Mouse (Mus musculus) forebrain, embryonic 13.5 days (tissue): ENCODE measurements around the gene Polr1e. TPM values are rescaled to one million over a fixed set of nuclear protein-coding genes. Genes with fewer than 3 reads are reported as not detected.

Source experiments
- ATAC-seq: fragments of 200-750 bp; cut with Nextera tagmentation; 2 replicates; pipeline ENCODE4 v1.8.0; 2017
- H3K27ac ChIP-seq: fragments of 300-500 bp; sonication (generic); 2 replicates; pipeline ENCODE4 v1.5.1; 2015; ENCODE audit warnings: inconsistent platforms, mild to moderate bottlenecking, moderate library complexity
- H3K27me3 ChIP-seq: fragments of 300-500 bp; sonication (generic); 2 replicates; pipeline ENCODE4 v1.6.1; 2015; ENCODE audit warnings: mild to moderate bottlenecking, inconsistent platforms
- H3K36me3 ChIP-seq: fragments of 300-500 bp; sonication (generic); 2 replicates; pipeline ENCODE4 v1.6.1; 2015; ENCODE audit warnings: mild to moderate bottlenecking, inconsistent platforms; ENCODE audit not compliant: poor library complexity, severe bottlenecking
- H3K4me1 ChIP-seq: fragments of 300-500 bp; sonication (generic); 2 replicates; pipeline ENCODE4 v1.6.1; 2015; ENCODE audit warnings: inconsistent platforms
- H3K4me2 ChIP-seq: fragments of 300-500 bp; sonication (generic); 2 replicates; pipeline ENCODE4 v1.6.1; 2015; ENCODE audit warnings: inconsistent platforms, mild to moderate bottlenecking, moderate library complexity
- H3K4me3 ChIP-seq: fragments of 300-500 bp; sonication (generic); 2 replicates; pipeline ENCODE4 v1.5.1; 2015; ENCODE audit warnings: mild to moderate bottlenecking, inconsistent platforms
- H3K9ac ChIP-seq: fragments of 300-500 bp; sonication (generic); 2 replicates; pipeline ENCODE4 v1.6.1; 2015; ENCODE audit warnings: mild to moderate bottlenecking, inconsistent platforms
- H3K9me3 ChIP-seq: fragments of 300-500 bp; sonication (generic); replicated peaks from 2 replicates; pipeline ENCODE4 v1.6.1; 2016; ENCODE audit warnings: inconsistent platforms
- WGBS: fragments of 180-500 bp; shearing (Covaris S2); methylation state at CpG from one replicate; pipeline ENCODE4 v1.1.7; 2015; 5-methylcytosine and 5-hydroxymethylcytosine counted together
- polyA plus RNA-seq: library from polyadenylated mRNA; unstranded; fragments of >200 nt; fragmentation: Nextera tagmentation; extraction: Ambion mirVana; gene quantifications from 2 replicates; pipeline ENCODE4 v1.2.1, GENCODE M21; 2015

The Polr1e gene
- polyA plus RNA-seq, 1 experiment from 2014 or later = 37.2 TPM

GRCm38 (mm10) chr4:45011581-45012104, 6.7 kb upstream of the Polr1e start:
- Histone ChIP-seq H3K9ac (peak overlapping the region; percentile 93), H3K4me3 (peak overlapping the region; percentile 82), H3K36me3 (no peaks in the 10 kb centered on the region), H3K4me2 (peak overlapping the region; percentile 84), H3K27ac (peak overlapping the region; percentile 95), H3K4me1 (peaks cover 24% of the 10 kb centered on the region), H3K9me3 (no peaks in the 10 kb centered on the region), H3K27me3 (no peaks in the 10 kb centered on the region)
- ATAC-seq = peak; percentile 72
- WGBS = 0% methylated on average over 31 of the region's 31 CpGs

DNA sequence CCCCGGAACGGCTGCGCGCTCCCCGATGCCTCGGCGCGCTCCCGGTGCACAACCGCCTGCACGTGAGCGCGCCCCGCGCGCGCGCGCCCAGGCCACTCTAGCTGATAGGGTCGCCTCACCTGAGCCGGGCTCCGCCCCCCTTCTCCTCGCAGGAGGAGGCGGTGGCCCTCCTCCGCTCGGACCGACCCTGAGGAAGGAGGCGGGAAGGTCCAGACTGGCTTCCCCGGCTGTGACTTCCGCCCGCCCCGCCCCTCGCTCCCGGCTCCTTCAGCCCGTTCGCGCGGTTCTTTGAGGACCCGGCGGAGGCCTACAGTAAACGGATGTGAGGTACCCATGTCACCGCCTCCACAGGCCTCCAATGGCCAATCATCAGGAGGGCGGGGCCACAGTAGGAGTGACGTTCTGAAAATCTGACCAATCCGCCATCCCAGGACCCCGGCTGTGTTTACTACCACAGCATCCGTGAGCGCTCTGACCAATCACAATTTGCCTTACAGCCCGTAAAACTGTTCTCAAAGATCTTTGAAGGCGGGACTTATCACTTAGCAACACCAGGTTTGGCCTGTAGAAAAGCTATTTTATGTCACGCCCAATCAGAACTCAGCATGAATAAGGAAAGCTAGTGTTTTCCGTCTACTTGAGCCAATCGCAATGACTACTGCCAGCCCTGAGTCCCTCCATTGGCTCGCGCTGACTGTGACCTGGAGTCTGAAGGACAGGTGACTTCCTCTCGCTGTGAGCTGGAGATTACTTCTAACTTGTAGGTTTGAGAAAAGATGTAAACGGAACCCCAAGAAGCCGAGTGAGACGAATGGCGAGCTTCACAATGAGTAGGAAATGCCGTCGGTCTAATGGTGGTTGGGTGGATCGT, 6.0 kb upstream of the Polr1e start, which contains the start of gene Zbtb5:
Gene Zbtb5 (minus strand): TSS at position 308 of the 871 bp plus-strand sequence.
- Histone ChIP-seq H3K9ac (peak within 1 kb of the TSS; percentile 93), H3K4me3 (peak within 1 kb of the TSS; percentile 82), H3K9me3 (no peaks in the 10 kb centered on the region), H3K4me1 (peaks cover 24% of the 10 kb centered on the region), H3K36me3 (no peaks in the 10 kb centered on the region), H3K4me2 (peak within 1 kb of the TSS; percentile 84), H3K27ac (peak within 1 kb of the TSS; percentile 95), H3K27me3 (no peaks in the 10 kb centered on the region)
- ATAC-seq = peak; percentile 98
- WGBS = under 1% methylated on average over 56 of the region's 63 CpGs

DNA sequence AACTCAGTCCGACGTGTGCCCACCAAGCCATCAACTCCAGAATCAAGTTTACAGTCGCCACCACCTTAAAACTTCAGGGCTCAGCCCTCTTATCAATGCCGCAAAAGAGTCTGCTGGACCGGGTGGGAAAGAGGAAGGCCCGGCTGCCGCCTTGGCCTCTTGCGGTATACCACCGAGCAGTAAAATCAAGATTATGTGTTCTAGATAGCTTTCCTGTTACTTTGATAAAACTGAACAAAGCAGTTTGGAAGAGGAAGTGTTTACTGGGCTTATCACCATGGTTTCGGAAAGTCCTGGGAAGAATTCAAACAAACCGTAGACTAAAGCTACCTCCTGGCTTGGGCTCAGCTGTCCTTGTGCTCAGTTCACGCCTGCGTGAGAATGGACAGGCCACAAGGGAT, 5.4 kb upstream of the Polr1e start:
- 2% methylated on average over 13 of the region's 13 CpGs for WGBS
- H3K27me3 ChIP-seq = no peaks in the 10 kb centered on the region
- peak overlapping the region; percentile 76 for H3K9ac ChIP-seq
- H3K4me1 ChIP-seq = peaks cover 24% of the 10 kb centered on the region
- ATAC-seq = no peak
- peak overlapping the region; percentile 74; the same call in 1 of the 2 replicates for H3K27ac ChIP-seq
- peak overlapping the region; percentile 84 for H3K4me2 ChIP-seq
- H3K9me3 ChIP-seq = no peaks in the 10 kb centered on the region
- no peaks in the 10 kb centered on the region for H3K36me3 ChIP-seq
- H3K4me3 ChIP-seq = peak overlapping the region; percentile 66

DNA sequence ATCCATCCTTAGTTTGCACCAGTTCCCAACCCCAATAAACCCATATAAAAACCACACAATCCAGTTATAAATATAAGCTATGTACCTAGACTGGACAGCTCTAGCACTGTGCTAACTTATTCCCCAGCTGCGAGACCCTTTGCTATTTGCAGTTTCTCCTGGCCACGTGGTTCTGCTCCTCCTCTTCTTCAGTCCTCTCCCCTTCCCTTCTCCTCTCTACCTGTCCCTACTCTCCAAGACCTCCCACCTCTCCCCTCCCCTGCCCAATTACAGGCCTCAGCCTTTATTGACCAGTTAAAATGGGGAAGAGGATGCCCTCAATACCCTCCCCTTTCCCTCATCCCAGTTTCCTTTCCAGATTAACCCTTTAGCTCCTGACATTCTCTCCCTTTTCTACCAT, 4.8 kb upstream of the Polr1e start:
- Histone ChIP-seq H3K9me3 (no peaks in the 10 kb centered on the region), H3K4me3 (peak overlapping the region; percentile 66), H3K36me3 (no peaks in the 10 kb centered on the region), H3K27ac (no peak overlapping the region), H3K27me3 (no peaks in the 10 kb centered on the region), H3K4me1 (peaks cover 24% of the 10 kb centered on the region), H3K9ac (peak overlapping the region; percentile 76), H3K4me2 (peak overlapping the region; percentile 84)
- ATAC-seq = no peak
- WGBS = 4% methylated on average over 2 of the region's 2 CpGs

GRCm38 (mm10) chr4:45015615-45016014, 2.8 kb upstream of the Polr1e start:
- H3K27me3 ChIP-seq = no peaks in the 10 kb centered on the region
- H3K36me3 ChIP-seq = no peaks in the 10 kb centered on the region
- ATAC-seq = no peak
- no peak overlapping the region for H3K4me3 ChIP-seq
- no peak overlapping the region for H3K4me2 ChIP-seq
- peaks cover 29% of the 10 kb centered on the region for H3K4me1 ChIP-seq
- H3K27ac ChIP-seq = no peak overlapping the region
- 11% methylated on average over 3 of the region's 3 CpGs for WGBS
- H3K9ac ChIP-seq = 0 out of 2 replicates have a peak overlapping the region, but pooled peaks have one; percentile 34
- no peaks in the 10 kb centered on the region for H3K9me3 ChIP-seq

DNA sequence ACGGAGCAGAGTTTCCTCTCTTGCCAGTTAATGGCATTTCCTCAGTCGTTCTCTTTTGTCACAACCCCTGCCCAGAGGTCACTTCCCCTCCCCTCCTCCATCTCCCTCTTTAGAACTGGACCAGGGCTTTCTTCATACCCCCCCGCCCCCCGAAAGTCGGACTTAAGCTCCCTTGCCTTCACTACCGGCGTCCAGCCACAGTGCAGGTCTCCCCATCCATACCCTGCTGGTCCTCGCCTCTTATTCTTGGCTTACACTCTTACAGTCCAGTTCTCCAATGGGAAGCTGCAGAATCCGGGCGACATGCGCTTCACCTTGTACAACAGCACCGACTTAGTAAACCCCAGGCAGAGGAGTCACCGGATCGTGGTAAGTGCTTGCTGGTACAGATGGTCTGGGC, 626 bp downstream of the Polr1e start:
- H3K4me3 ChIP-seq = peak overlapping the region; percentile 79
- peaks cover 18% of the 10 kb centered on the region for H3K4me1 ChIP-seq
- no peak overlapping the region for H3K27ac ChIP-seq
- peaks cover 8% of the 10 kb centered on the region for H3K36me3 ChIP-seq
- peak overlapping the region; percentile 95 for H3K4me2 ChIP-seq
- ATAC-seq = peak; percentile 20
- 1% methylated on average over 14 of the region's 14 CpGs for WGBS
- H3K27me3 ChIP-seq = no peaks in the 10 kb centered on the region
- H3K9ac ChIP-seq = peak overlapping the region; percentile 76
- H3K9me3 ChIP-seq = no peaks in the 10 kb centered on the region

DNA sequence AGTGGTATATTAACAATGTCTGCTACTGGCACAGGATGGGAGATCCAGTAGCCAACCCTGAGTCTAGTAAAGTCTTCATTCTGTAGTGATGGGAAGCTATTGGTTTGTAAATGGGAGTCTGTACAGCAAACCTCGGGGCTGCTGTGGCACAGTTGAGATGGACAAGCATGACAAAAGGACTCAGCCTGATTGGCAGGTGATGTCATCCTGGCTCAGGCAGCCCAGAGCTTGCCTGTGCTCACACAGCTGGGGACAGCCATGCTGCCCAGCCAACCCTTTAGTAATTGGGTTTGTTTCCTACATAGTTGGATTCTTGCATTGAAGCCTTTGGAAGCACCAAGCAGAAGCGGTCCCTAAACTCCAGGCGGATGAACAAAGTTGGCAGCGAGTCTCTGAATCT, 8.1 kb downstream of the Polr1e start:
- no peaks in the 10 kb centered on the region for H3K9me3 ChIP-seq
- no peak overlapping the region for H3K27ac ChIP-seq
- no peaks in the 10 kb centered on the region for H3K4me1 ChIP-seq
- ATAC-seq = no peak
- no peak overlapping the region for H3K4me2 ChIP-seq
- peaks cover 72% of the 10 kb centered on the region for H3K36me3 ChIP-seq
- 83% methylated on average over 4 of the region's 4 CpGs for WGBS
- no peaks in the 10 kb centered on the region for H3K27me3 ChIP-seq
- H3K4me3 ChIP-seq = no peak overlapping the region
- no peak overlapping the region for H3K9ac ChIP-seq

DNA sequence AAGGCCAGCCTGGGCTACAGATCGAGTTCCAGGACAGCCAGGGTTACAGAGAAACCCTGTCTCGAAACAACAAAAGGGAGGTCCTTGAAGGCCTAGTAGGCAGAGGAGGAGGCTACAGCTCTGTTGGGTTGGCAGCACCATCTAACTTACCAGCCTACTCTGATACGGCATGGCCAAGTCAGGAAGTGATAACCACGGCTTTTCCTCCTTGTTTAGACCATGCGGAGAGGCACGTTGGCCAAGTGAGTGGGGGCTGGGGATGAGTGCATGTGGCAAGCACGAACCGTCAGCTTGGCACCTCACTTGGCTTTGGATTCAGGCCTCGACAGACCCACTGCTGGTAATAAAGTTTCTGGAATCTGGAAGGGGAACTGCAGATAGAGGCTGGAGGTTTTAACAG, 14.2 kb downstream of the Polr1e start:
- no peaks in the 10 kb centered on the region for H3K4me1 ChIP-seq
- WGBS = 86% methylated on average over 9 of the region's 9 CpGs
- H3K27ac ChIP-seq = no peak overlapping the region
- H3K27me3 ChIP-seq = no peaks in the 10 kb centered on the region
- no peaks in the 10 kb centered on the region for H3K9me3 ChIP-seq
- no peak overlapping the region for H3K9ac ChIP-seq
- H3K36me3 ChIP-seq = peaks cover 94% of the 10 kb centered on the region
- no peak overlapping the region for H3K4me3 ChIP-seq
- no peak overlapping the region for H3K4me2 ChIP-seq
- ATAC-seq = no peak

DNA sequence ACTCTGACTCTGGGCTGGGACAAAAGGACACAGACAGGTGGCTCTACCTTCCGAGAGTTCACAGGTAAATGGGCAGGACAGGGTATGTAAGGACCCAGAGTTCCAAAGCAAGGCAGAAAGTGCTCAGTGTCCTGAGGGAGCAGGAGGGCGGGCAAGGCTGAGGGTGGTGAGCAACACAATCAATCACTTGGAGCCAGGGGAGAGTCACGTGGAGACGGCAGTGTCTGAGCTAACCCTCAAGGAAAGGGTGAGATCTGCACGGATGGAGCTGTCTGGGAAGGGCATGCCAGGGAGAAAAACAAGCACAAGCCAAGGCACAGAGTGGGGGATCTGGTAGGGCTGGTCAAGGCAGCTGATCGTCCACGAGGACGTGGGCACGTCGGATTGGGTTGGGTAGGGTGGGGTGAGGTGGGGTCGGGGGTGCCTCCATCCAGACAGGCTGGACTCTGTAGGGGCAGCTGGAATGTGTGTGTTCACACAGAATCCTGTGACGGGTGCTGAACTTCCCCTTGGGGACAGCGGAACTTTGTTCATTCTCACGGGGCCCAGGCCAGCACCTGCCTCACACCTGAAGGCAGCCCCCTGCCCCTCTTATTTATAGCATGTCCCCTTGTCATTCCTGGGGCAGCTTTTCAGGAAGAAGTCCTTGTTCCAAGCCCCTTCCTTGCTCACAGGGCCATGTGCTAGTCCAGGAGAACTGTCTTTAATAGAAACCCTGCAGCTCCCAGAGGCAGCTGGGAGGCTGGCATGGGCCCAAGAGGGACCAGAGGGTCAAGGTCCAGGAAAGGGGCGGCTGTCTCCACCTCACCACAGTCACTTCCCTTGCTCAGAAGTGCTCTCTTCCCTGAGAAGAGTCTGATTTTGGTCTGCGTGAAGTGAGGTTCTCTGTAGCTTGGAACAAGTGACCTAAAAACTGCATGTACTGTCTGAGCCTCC, 16.6 kb downstream of the Polr1e start:
- no peak overlapping the region for H3K27ac ChIP-seq
- no peak overlapping the region for H3K4me3 ChIP-seq
- H3K9me3 ChIP-seq = no peaks in the 10 kb centered on the region
- H3K4me1 ChIP-seq = no peaks in the 10 kb centered on the region
- H3K27me3 ChIP-seq = no peaks in the 10 kb centered on the region
- peaks cover 86% of the 10 kb centered on the region for H3K36me3 ChIP-seq
- no peak overlapping the region for H3K9ac ChIP-seq
- 87% methylated on average over 16 of the region's 16 CpGs for WGBS
- no peak overlapping the region for H3K4me2 ChIP-seq
- ATAC-seq = no peak

GRCm38 (mm10) chr4:45036048-45036447, 17.7 kb downstream of the Polr1e start:
- no peaks in the 10 kb centered on the region for H3K9me3 ChIP-seq
- peaks cover 86% of the 10 kb centered on the region for H3K36me3 ChIP-seq
- WGBS = 94% methylated on average over 10 of the region's 10 CpGs
- H3K27ac ChIP-seq = no peak overlapping the region
- H3K4me2 ChIP-seq = no peak overlapping the region
- no peak overlapping the region for H3K9ac ChIP-seq
- no peaks in the 10 kb centered on the region for H3K4me1 ChIP-seq
- H3K27me3 ChIP-seq = no peaks in the 10 kb centered on the region
- H3K4me3 ChIP-seq = no peak overlapping the region
- no peak for ATAC-seq

DNA sequence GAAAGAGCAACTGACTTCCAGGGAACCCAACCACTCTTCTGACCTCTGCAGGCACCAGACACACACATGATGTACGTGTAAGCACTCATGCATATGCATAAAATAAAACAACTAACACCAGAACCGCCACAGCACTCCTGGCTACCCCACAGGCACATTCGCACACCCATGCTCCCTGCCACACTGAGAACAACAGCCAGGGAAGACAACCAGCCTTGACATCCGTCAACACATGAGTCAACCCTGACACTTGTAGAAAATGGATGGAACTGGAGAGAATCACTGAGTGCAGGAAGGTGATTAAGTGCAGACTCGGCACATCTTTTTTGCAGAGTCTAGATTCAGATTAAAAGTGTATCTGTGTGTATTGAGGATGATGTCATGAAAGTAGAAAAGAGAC, 18.2 kb downstream of the Polr1e start:
- H3K4me3 ChIP-seq = no peak overlapping the region
- no peak overlapping the region for H3K9ac ChIP-seq
- no peaks in the 10 kb centered on the region for H3K9me3 ChIP-seq
- no peak for ATAC-seq
- peaks cover 86% of the 10 kb centered on the region for H3K36me3 ChIP-seq
- no peaks in the 10 kb centered on the region for H3K4me1 ChIP-seq
- no peaks in the 10 kb centered on the region for H3K27me3 ChIP-seq
- no peak overlapping the region for H3K4me2 ChIP-seq
- no peak overlapping the region for H3K27ac ChIP-seq
- WGBS = 82% methylated on average over 5 of the region's 5 CpGs
